7 mouse cellular contexts compared by ENCODE assay signal in genomic region chr5:38039796-38040195, GRCm38 (mm10). TPM values are rescaled to one million over a fixed set of nuclear protein-coding genes. Genes with fewer than 3 reads are reported as not detected.
DNase-seq lines count a peak whose midpoint lies in the region; ATAC-seq and TF ChIP-seq lines count a peak whose summit lies in the region.

No protein-coding gene starts in this region.

- H3K4me1 ChIP-seq in lung, embryonic 14.5 days (ENCODE audit: insufficient read depth): no peaks in the 10 kb centered on the region
- H3K4me1 ChIP-seq in embryonic fibroblast, embryonic 13.5 days (ENCODE audit: control insufficient read depth, insufficient read depth, low read length): no peaks in the 10 kb centered on the region
- H3K4me1 ChIP-seq in limb, embryonic 12.5 days (replicated peaks): peaks cover 11% of the 10 kb centered on the region
- no peaks in the 10 kb centered on the region for H3K4me1 ChIP-seq in neural tube, embryonic 14.5 days (ENCODE audit: control insufficient read depth, insufficient read depth, low read length)

- TF ChIP-seq CTCF in lung, embryonic 14.5 days (IDR thresholded peaks at IDR 0.05; ENCODE audit: low read depth): no peak
- TF ChIP-seq CTCF in embryonic fibroblast, embryonic 13.5 days (IDR thresholded peaks at IDR 0.05; ENCODE audit: borderline replicate concordance, insufficient read depth, low read length): no peak

- H3K9ac ChIP-seq in lung, embryonic 14.5 days: peak overlapping the region; percentile 84
- H3K9ac ChIP-seq in limb, embryonic 12.5 days (replicated peaks): peak overlapping the region; percentile 83
- H3K9ac ChIP-seq in neural tube, embryonic 14.5 days (replicated peaks; ENCODE audit: low read depth, low read length): peak overlapping the region; percentile 66

- no peaks in the 10 kb centered on the region for H3K27me3 ChIP-seq in lung, embryonic 14.5 days (ENCODE audit: insufficient read depth, low read length)
- H3K27me3 ChIP-seq in limb, embryonic 12.5 days: peaks cover 6% of the 10 kb centered on the region; the same call in 1 of the 2 replicates
- no peaks in the 10 kb centered on the region for H3K27me3 ChIP-seq in neural tube, embryonic 14.5 days (ENCODE audit: control insufficient read depth, insufficient read depth, low read length)

- H3K4me3 ChIP-seq in lung, embryonic 14.5 days (ENCODE audit: low read depth, low read length): peak overlapping the region; percentile 88
- peak overlapping the region; percentile 66 for H3K4me3 ChIP-seq in embryonic fibroblast, embryonic 13.5 days (ENCODE audit: insufficient read depth, low read length)
- peak overlapping the region; percentile 87 for H3K4me3 ChIP-seq in limb, embryonic 12.5 days (replicated peaks)
- H3K4me3 ChIP-seq in neural tube, embryonic 14.5 days (ENCODE audit: low read depth, low read length): peak overlapping the region; percentile 63

- peak; percentile 4 for DNase-seq in lung, embryonic 14.5 days
- no peak for DNase-seq in lung, postnatal 10 days
- no peak for DNase-seq in cerebellum, postnatal 36 days
- DNase-seq in thymus, postnatal 4 days: no peak

- no peaks in the 10 kb centered on the region for H3K9me3 ChIP-seq in lung, embryonic 14.5 days (ENCODE audit: low read depth, low read length)
- no peaks in the 10 kb centered on the region for H3K9me3 ChIP-seq in limb, embryonic 12.5 days
- no peaks in the 10 kb centered on the region for H3K9me3 ChIP-seq in neural tube, embryonic 14.5 days (ENCODE audit: control insufficient read depth, low read length)

- no peak for TF ChIP-seq POLR2A in embryonic fibroblast, embryonic 13.5 days (IDR thresholded peaks at IDR 0.05; ENCODE audit: low read depth, low read length)

- WGBS in lung, embryonic 14.5 days: 25% methylated on average over 9 of the region's 9 CpGs
- WGBS in limb, embryonic 12.5 days: 28% methylated on average over 9 of the region's 9 CpGs
- WGBS in neural tube, embryonic 14.5 days: 33% methylated on average over 9 of the region's 9 CpGs

- no peak overlapping the region for H3K27ac ChIP-seq in lung, embryonic 14.5 days (ENCODE audit: low read depth)
- no peak overlapping the region for H3K27ac ChIP-seq in embryonic fibroblast, embryonic 13.5 days (ENCODE audit: insufficient read depth, low read length)
- no peak overlapping the region; the same call in 1 of the 2 replicates for H3K27ac ChIP-seq in limb, embryonic 12.5 days
- no peak overlapping the region for H3K27ac ChIP-seq in neural tube, embryonic 14.5 days (ENCODE audit: low read depth, low read length)

- peak overlapping the region; percentile 86 for H3K4me2 ChIP-seq in lung, embryonic 14.5 days
- H3K4me2 ChIP-seq in limb, embryonic 12.5 days: peak overlapping the region; percentile 86
- H3K4me2 ChIP-seq in neural tube, embryonic 14.5 days (ENCODE audit: low read depth, low read length): peak overlapping the region; percentile 60

- no peak for ATAC-seq in lung, embryonic 14.5 days (ENCODE audit: insufficient read depth)
- no peak for ATAC-seq in limb, embryonic 12.5 days (ENCODE audit: insufficient number of reproducible peaks, insufficient read depth, low FRiP score, low TSS enrichment, low read depth)
- peak; percentile 13; the same call in 1 of the 2 replicates for ATAC-seq in neural tube, embryonic 14.5 days (ENCODE audit: low read depth)

- no peaks in the 10 kb centered on the region for H3K36me3 ChIP-seq in lung, embryonic 14.5 days (ENCODE audit: insufficient read depth)
- peaks cover 17% of the 10 kb centered on the region; the same call in 1 of the 2 replicates for H3K36me3 ChIP-seq in limb, embryonic 12.5 days
- H3K36me3 ChIP-seq in neural tube, embryonic 14.5 days (ENCODE audit: control insufficient read depth, insufficient read depth, low read length): no peaks in the 10 kb centered on the region

RNA-seq across cellular contexts. Expression of gene Stx18, which starts 1.3 kb away (rescaled TPM):
- 43.2 and 43.6 TPM in 2 replicates for polyA plus RNA-seq in lung, embryonic 14.5 days (2014; fragmentation: Nextera tagmentation; extraction: Ambion mirVana)
- polyA plus RNA-seq in embryonic fibroblast, embryonic 13.5 days (2011; ENCODE audit: insufficient read length, low read depth, missing spikeins): 36.1 and 40.8 TPM in 2 replicates
- polyA plus RNA-seq in limb, embryonic 12.5 days (2016; fragmentation: Nextera tagmentation; extraction: Ambion mirVana): 62.1 and 65.3 TPM in 2 replicates
- 38.7 and 40.6 TPM in 2 replicates for polyA plus RNA-seq in neural tube, embryonic 14.5 days (2014; fragmentation: Nextera tagmentation; extraction: Ambion mirVana)
